10 mouse cellular contexts compared by ENCODE assay signal in the genomic region with DNA sequence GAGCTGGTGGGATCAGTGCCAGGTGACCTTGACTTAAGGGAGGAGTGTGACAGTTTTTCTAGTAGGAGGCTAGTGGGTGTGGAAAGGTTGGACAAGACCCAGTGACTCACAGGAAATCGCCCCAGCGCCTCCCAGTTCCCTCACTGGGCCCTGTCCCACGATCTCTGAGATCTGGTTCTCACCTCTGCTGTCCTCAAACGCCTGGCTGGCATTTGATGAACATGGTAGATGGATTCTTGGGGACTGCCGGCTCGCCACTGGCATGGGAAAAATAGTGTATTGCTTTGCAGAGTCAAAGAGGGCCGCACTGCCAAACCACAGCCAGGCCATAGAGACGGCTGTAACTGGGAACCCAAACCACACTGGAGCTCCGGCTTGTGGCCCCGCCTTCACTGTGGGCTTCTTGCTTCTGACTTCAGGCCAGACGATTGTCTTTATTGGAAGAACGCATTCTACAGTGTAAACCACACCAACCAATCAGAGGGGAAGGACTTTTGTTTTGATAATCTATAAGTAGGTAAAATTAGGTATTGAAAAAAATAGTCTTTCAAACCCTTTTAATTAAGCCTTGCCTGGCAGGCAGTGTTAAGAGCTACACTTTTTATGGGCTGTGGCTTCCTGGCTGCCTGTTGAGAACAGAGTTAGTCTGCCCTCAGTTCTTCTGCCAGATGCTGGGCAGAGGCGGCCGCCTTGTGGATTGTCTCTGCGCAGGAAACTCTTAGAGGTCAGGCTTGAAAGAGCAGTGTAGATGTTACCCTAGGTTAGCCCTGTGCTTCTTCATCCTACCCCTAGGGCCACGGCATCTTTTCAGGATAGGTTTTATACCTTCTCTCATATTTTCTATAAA. TPM values are rescaled to one million over a fixed set of nuclear protein-coding genes. Genes with fewer than 3 reads are reported as not detected.
DNase-seq lines count a peak whose midpoint lies in the region; ATAC-seq and TF ChIP-seq lines count a peak whose summit lies in the region.
"Had no signal": no experiment of that assay in that cellular context is flagged by ENCODE, and none has a peak within 500 bp of the region (broad histone marks: within the 10 kb centered on the region; RNA-seq: fewer than 3 reads in every experiment).

No protein-coding gene starts in this region.

- 76% methylated on average over 16 of the region's 16 CpGs for WGBS in embryonic facial prominence, embryonic 14.5 days
- WGBS in midbrain, embryonic 15.5 days, result 83% methylated on average over 16 of the region's 16 CpGs
- 87% methylated on average over 16 of the region's 16 CpGs for WGBS in midbrain, embryonic 11.5 days

- no peaks in the 10 kb centered on the region for H3K79me2 ChIP-seq in myocyte (ENCODE audit: control insufficient read depth, insufficient read depth)

- no peak overlapping the region for H3K4me2 ChIP-seq in embryonic facial prominence, embryonic 14.5 days (ENCODE audit: low read depth, low read length)
- peak overlapping the region; percentile 37 for H3K4me2 ChIP-seq in myocyte (ENCODE audit: low read depth)
- no peak overlapping the region for H3K4me2 ChIP-seq in midbrain, embryonic 15.5 days
- no peak overlapping the region for H3K4me2 ChIP-seq in midbrain, embryonic 11.5 days

- peak; percentile 14 to 38 for DNase-seq in adrenal gland, adult (ENCODE audit: inconsistent age in 2 of 2, low spot score in 1 of 2)
- DNase-seq in adrenal gland, postnatal 4 days (ENCODE audit: low spot score in 2 of 2), result no peak
- peak; percentile 91 for DNase-seq in 416B (ENCODE audit: low read depth)
- peak; percentile 65 for DNase-seq in embryonic facial prominence, embryonic 14.5 days (ENCODE audit: low spot score)
- no peak for DNase-seq in midbrain, embryonic 11.5 days (ENCODE audit: low spot score, missing footprints)
- no peak for DNase-seq in gastrocnemius, postnatal 4 days (ENCODE audit: low spot score in 2 of 2)

- H3K36me3 ChIP-seq in embryonic facial prominence, embryonic 14.5 days (ENCODE audit: control insufficient read depth, insufficient read depth, low read length), result no peaks in the 10 kb centered on the region
- H3K36me3 ChIP-seq in myocyte (ENCODE audit: control insufficient read depth, insufficient read depth), result no peaks in the 10 kb centered on the region
- no peaks in the 10 kb centered on the region for H3K36me3 ChIP-seq in midbrain, embryonic 15.5 days (replicated peaks)
- no peaks in the 10 kb centered on the region for H3K36me3 ChIP-seq in midbrain, embryonic 11.5 days (ENCODE audit: control insufficient read depth, insufficient read depth, low read length)
- H3K36me3 ChIP-seq: heart, embryonic 10.5 days had no signal

- no peak overlapping the region for H3K9ac ChIP-seq in embryonic facial prominence, embryonic 14.5 days (ENCODE audit: low read depth, low read length)
- H3K9ac ChIP-seq in midbrain, embryonic 15.5 days, result no peak overlapping the region
- no peak overlapping the region for H3K9ac ChIP-seq in midbrain, embryonic 11.5 days (ENCODE audit: low read length)

- H3K4me3 ChIP-seq in embryonic facial prominence, embryonic 14.5 days (ENCODE audit: low read depth, low read length), result no peak overlapping the region
- H3K4me3 ChIP-seq in myocyte, result no peak overlapping the region
- no peak overlapping the region for H3K4me3 ChIP-seq in midbrain, embryonic 15.5 days
- H3K4me3 ChIP-seq in midbrain, embryonic 11.5 days (ENCODE audit: low read depth, low read length), result no peak overlapping the region
- H3K4me3 ChIP-seq: heart, embryonic 10.5 days had no signal

- TF ChIP-seq POLR2A in myocyte (IDR thresholded peaks at IDR 0.05; ENCODE audit: insufficient read length, low read depth), result no peak

- H3K4me1 ChIP-seq in embryonic facial prominence, embryonic 14.5 days (ENCODE audit: control insufficient read depth, insufficient read depth, low read length), result no peaks in the 10 kb centered on the region
- H3K4me1 ChIP-seq in midbrain, embryonic 15.5 days, result no peaks in the 10 kb centered on the region
- H3K4me1 ChIP-seq in midbrain, embryonic 11.5 days (ENCODE audit: control insufficient read depth, insufficient read depth, low read length), result no peaks in the 10 kb centered on the region
- H3K4me1 ChIP-seq: heart, embryonic 10.5 days had no signal

- peak overlapping the region; percentile 29; the same call in 1 of the 2 replicates for H3K27ac ChIP-seq in embryonic facial prominence, embryonic 14.5 days (replicated peaks; ENCODE audit: low read depth, low read length)
- H3K27ac ChIP-seq in midbrain, embryonic 15.5 days, result no peak overlapping the region
- no peak overlapping the region for H3K27ac ChIP-seq in midbrain, embryonic 11.5 days (ENCODE audit: low read depth, low read length)
- H3K27ac ChIP-seq: heart, embryonic 10.5 days had no signal

- no peak overlapping the region for H3ac ChIP-seq in myocyte (ENCODE audit: control insufficient read depth, insufficient read length)

- no peaks in the 10 kb centered on the region for H3K9me3 ChIP-seq in embryonic facial prominence, embryonic 14.5 days (ENCODE audit: control insufficient read depth, low read length)
- H3K9me3 ChIP-seq in midbrain, embryonic 15.5 days, result no peaks in the 10 kb centered on the region
- no peaks in the 10 kb centered on the region for H3K9me3 ChIP-seq in midbrain, embryonic 11.5 days (ENCODE audit: control insufficient read depth, low read length)
- H3K9me3 ChIP-seq: heart, embryonic 10.5 days had no signal

- H3K27me3 ChIP-seq in embryonic facial prominence, embryonic 14.5 days (replicated peaks; ENCODE audit: control insufficient read depth, insufficient read depth, low read length), result no peaks in the 10 kb centered on the region
- H3K27me3 ChIP-seq in myocyte (ENCODE audit: control insufficient read depth, insufficient read depth, insufficient read length), result no peaks in the 10 kb centered on the region
- no peaks in the 10 kb centered on the region for H3K27me3 ChIP-seq in midbrain, embryonic 15.5 days (replicated peaks)
- no peaks in the 10 kb centered on the region for H3K27me3 ChIP-seq in midbrain, embryonic 11.5 days (ENCODE audit: control insufficient read depth, insufficient read depth, low read length)

- peak; percentile 57; the same call in 1 of the 2 replicates for ATAC-seq in embryonic facial prominence, embryonic 14.5 days (ENCODE audit: low read depth)
- no peak for ATAC-seq in midbrain, embryonic 15.5 days (replicated peaks)
- ATAC-seq in midbrain, embryonic 11.5 days (ENCODE audit: low FRiP score), result no peak
- ATAC-seq: intestine, postnatal 0 days had no signal

TF ChIP-seq in myocyte, 11 proteins besides CTCF, POLR2A, EP300 and RAD21:
- TF ChIP-seq MYOG (IDR thresholded peaks at IDR 0.05; ENCODE audit: control insufficient read depth in 1 of 3, insufficient read depth in 1 of 3, insufficient read length in 2 of 3, low read depth in 2 of 3) (no peak), POLR2AphosphoS2 (IDR thresholded peaks at IDR 0.05; ENCODE audit: insufficient read length, low read depth) (no peak), USF1 (IDR thresholded peaks at IDR 0.05; ENCODE audit: low read depth) (no peak), TCF3 (IDR thresholded peaks at IDR 0.05; ENCODE audit: insufficient read length, low read depth) (no peak), SRF (IDR thresholded peaks at IDR 0.05; ENCODE audit: control insufficient read depth, insufficient read length, low read depth) (no peak), MYOD1 (IDR thresholded peaks at IDR 0.05; ENCODE audit: control insufficient read depth in 1 of 3, insufficient read length in 2 of 3, low read depth in 2 of 3) (no peak), CEBPB (IDR thresholded peaks at IDR 0.05; ENCODE audit: insufficient read depth, poor library complexity, severe bottlenecking) (no peak), MAX (IDR thresholded peaks at IDR 0.05; ENCODE audit: low read depth) (no peak), E2F4 (IDR thresholded peaks at IDR 0.05; ENCODE audit: insufficient read depth) (no peak), TCF12 (IDR thresholded peaks at IDR 0.05; ENCODE audit: insufficient read depth, poor library complexity, severe bottlenecking) (no peak), REST (IDR thresholded peaks at IDR 0.05; ENCODE audit: insufficient read depth, insufficient read length) (no peak)

RNA-seq across cellular contexts. Expression of a gene that starts 15.4 kb away (rescaled TPM):
- 1 to 10 TPM; 1.6 to 5.5 TPM for total RNA-seq in adrenal gland, postnatal 4 days (2021)
- 4.3 and 4.7 TPM in 2 replicates for polyA plus RNA-seq in embryonic facial prominence, embryonic 14.5 days (2014; fragmentation: Nextera tagmentation; extraction: Ambion mirVana)
- 0.02 TPM for polyA plus RNA-seq in myocyte (2012; fragmentation: generic; extraction: Trizol)
- polyA plus RNA-seq in midbrain, embryonic 15.5 days (2015; fragmentation: Nextera tagmentation; extraction: Ambion mirVana), result 10.3 and 10.7 TPM in 2 replicates
- 2.3 and 2.4 TPM in 2 replicates for polyA plus RNA-seq in midbrain, embryonic 11.5 days (2014; fragmentation: Nextera tagmentation; extraction: Ambion mirVana)
- under 1 TPM in 1 of 2 experiments, not detected in 1; 0.25 TPM for total RNA-seq in gastrocnemius, postnatal 4 days (2021)

Comparison
In these comparisons a context has a peak if more than half of its experiments do, and no peak if none do; other contexts are left out.
1. DNase-seq: peak in adrenal gland, adult (2 of 2), 416B (single experiment) and embryonic facial prominence, embryonic 14.5 days (single experiment); none in adrenal gland, postnatal 4 days (0 of 2), midbrain, embryonic 11.5 days (single experiment) and gastrocnemius, postnatal 4 days (0 of 2).